Mouse (Mus musculus) pancreas, adult 10 weeks (tissue): ENCODE results near the gene Gm21394. TPM values are rescaled to one million over a fixed set of nuclear protein-coding genes. Genes with fewer than 3 reads are reported as not detected.

Experiments used
- polyA plus RNA-seq: library from polyadenylated mRNA; stranded (reverse); fragments of 350-450 nt; fragmentation: Illumina TruSeq; extraction: RNeasy Lipid Tissue Mini Kit (QIAGEN cat#74804); gene quantifications from one replicate; pipeline ENCODE4 v1.2.3, GENCODE M21; 2015; ENCODE audit warnings: low read depth, low replicate concordance; ENCODE audit not compliant: insufficient read depth

Gm21394 gene
- not detected for polyA plus RNA-seq

GRCm38 (mm10) chrY:84564807-84565206 lies at the start of gene Gm21394:
Gene Gm21394 (minus strand): TSS chrY:84564907.

Other genes with a start within 250 kb of the Gm21394 start
- not detected for gene Gm21409, start 181.8 kb upstream of the Gm21394 start, polyA plus RNA-seq